Mouse (Mus musculus) left cerebral cortex, postnatal 4 days (tissue): Measurements from ENCODE around the gene Ets1. TPM values are rescaled to one million over a fixed set of nuclear protein-coding genes. Genes with fewer than 3 reads are reported as not detected.

ENCODE experiments used
- DNase-seq: peaks from one replicate; pipeline ENCODE4 v3.0.0-alpha.2; 2022
- intact Hi-C: fragments of 180-260 bp; cut with DNase I; formaldehyde crosslinking; loops from one replicate; pipeline ENCODE4 v1.15.1; 2025
- total RNA-seq, 2 experiments: library from RNA; stranded (reverse); gene quantifications; 2 replicates each; pipeline ENCODE4 v1.2.3; 2021

Ets1 gene
- total RNA-seq, result 10 to 100 TPM; 26.5 to 27.2 TPM

DNA sequence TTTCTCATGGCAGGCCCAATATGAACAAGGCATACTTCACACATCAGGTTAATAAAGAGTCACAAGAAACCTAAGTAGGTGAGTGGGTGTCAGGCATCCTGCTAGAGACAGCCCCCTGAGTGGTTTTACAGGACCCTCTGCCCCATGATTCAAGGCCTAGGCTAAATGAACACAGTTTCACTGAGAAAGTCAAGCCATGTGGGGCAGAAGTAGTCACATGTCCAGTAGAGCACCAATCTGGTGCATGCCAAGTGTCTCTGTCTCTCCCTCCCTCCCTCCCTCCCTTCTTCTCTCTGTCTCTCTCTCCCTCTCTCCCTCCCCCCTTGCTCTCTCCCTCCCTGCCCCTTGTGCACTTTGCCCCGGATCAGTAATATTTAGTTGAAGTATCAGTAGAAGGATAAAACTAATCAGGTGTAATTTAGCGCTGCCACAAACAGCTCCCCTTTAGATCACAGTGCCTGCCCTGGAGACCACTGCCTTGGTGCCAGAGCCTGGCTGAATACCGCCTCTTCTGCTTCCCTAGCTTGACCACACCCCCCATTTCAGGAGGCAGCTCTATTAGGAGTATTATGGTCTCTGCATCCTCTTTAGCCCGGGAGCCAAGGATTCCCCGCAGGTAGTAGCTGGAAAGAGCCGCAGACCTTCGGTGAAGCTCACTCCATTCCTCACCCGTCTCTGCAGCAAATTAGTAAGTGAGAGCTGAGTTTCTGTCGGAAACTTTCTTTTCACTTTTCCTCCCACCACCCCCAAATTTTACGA, at the start of gene Ets1:
TSS of gene Ets1 (plus strand) at position 595 of the 759 bp plus-strand sequence.
- DNase-seq, result peak; percentile 19
- intact Hi-C loops, result no loop called here

DNA sequence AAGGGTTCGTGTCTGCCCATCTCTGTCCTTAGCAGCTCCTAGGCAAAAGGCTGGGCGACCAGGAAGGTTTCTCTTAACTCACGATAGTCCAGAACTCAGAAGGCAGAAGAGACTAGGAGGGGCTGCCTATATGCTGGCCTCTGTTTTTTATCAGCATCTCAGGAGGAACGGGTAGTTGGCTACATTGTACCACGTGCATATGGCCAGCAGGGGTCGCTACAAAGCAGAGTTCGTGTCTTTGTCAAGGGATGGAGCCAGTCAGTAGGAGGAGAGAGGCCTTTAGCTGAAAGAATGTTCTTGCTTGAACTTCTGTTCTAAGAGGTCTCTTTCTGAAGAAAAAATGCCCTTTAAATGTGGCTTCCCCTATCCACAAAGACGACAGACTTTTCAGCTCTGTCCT, 46.1 kb upstream of the Ets1 start:
- intact Hi-C loops, result loop anchor here (2.0 to 5.0 kb wide), 5 partner anchors 183 to 657 kb away; no protein-coding TSS in a partner anchor
- DNase-seq, result peak; percentile 86

DNA sequence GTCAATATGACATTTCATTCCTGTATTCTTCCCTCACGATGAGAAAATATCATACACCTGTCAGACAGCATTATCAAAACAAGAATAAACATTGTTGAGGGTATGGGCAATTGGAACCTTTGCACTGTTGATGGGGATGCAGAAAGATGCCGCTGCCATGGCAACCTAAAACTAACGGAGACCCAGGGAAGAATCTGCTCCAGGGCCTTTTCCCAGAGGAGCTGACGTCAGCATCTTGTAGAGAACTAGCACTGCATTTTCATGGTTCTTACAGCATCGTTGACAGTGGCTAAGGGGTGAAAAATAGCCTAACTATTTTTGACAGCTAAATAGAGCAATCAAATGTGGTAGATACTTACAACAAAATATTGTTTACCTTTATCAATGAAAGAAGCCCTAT, 45.5 kb upstream of the Ets1 start:
- DNase-seq, result no peak
- intact Hi-C loops, result loop anchor here (2.0 to 5.0 kb wide), 2 partner anchors 350 to 492 kb away; no protein-coding TSS in a partner anchor

DNA sequence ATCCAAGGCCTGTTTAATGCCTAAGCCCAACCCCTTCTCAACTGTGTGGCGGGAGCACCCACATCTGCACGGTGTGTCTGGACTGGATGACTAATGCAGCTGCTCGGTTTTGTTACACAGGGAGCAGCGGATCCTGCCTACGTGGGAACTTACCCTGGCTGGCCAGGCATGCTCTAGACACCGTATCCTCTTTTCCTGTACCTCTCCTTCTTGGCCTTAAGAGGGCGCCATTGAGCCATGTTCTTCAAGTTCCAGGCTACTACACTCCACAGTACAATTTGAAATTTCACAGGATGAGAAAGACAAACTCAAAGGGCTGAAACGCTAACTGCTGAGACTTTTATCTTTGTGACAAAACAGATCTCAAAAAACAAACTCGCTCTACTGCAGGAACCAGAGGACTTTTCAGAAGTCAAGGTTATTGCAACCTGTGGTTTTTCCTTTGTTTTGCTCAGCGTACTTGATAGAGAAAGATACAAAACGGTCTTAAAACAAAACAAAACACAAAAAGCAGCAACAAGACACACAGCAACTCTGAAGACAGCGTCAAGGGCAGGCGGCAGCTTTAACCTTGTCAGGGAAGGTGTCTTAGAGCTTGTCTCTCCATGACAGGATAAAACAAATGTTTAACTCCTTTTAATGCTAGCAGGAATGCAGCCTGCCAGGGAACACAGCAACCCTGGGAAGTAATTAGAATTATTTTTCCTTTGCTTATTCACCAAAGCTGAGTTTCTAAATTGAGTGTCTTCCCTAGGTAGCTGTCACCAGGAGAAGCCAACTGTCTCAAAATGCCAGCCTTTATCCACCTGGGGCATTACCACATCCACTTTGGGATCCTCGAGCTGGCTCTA, 44.1 kb upstream of the Ets1 start:
- peak; percentile 39 for DNase-seq
- intact Hi-C loops, result loop anchor here (2.0 to 5.0 kb wide), 2 partner anchors 349 to 490 kb away; no protein-coding TSS in a partner anchor

DNA sequence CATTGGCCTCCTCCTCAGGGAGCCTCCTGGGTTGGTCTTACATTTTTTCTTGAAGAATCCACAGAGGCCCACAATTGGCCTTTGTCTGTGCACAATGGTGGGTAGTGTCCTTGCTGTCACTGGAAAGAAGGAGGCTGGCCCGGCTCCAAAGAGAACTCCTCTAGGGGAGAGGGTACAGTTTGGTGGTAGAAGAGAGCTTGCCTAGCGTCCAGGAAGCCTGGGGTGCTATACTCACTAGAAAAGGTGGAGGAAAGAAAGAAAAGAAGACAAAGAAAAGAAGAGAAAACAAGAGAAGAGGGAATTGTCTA, 43.5 kb upstream of the Ets1 start:
- intact Hi-C loops, result loop anchor here (5.0 kb wide), 1 partner anchor 490 kb away; no protein-coding TSS in a partner anchor
- peak; percentile 21 for DNase-seq

DNA sequence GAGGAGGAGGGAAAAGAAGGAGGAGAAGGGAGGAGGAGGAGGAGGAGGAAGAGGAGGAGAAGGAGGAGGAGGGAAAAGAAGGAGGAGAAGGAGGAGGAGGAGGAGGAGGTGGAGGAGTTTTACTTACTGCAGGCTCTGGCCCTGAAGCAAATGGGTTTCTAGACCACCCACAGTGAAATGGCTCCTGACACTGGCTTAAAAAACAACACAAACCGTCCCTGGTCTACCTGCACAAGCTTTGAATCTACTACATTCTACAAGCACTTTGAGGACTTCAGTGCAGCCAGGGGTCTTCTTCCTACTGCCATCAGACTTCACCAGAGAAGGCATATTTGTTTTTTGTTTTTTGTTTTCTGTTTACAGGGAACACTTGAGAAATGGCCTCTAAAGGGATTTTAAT, 42.2 kb upstream of the Ets1 start:
- no peak for DNase-seq
- intact Hi-C loops, result loop anchor here (5.0 kb wide), 1 partner anchor 488 kb away; no protein-coding TSS in a partner anchor

DNA sequence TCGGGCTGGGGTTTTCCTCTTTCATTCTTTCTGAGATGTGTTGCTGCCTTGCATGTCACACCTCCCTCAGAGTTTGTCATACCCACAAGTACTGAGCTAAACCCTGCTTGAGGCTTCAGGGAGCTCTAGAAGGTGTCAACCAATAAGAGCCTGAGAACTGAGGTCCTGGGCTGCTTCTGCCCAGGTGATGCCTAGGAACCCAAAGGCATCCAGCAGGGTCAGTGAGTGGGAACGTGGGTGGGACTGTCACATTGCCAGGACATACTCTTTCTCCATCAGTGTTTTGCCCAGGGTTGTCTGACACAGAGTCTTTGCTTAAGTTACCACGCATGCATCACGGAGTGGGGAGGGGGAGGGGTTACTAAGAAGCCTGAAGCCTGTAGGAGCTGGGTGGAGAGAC, 41.7 kb upstream of the Ets1 start:
- intact Hi-C loops, result loop anchor here (5.0 kb wide), 1 partner anchor 488 kb away; no protein-coding TSS in a partner anchor
- no peak for DNase-seq

DNA sequence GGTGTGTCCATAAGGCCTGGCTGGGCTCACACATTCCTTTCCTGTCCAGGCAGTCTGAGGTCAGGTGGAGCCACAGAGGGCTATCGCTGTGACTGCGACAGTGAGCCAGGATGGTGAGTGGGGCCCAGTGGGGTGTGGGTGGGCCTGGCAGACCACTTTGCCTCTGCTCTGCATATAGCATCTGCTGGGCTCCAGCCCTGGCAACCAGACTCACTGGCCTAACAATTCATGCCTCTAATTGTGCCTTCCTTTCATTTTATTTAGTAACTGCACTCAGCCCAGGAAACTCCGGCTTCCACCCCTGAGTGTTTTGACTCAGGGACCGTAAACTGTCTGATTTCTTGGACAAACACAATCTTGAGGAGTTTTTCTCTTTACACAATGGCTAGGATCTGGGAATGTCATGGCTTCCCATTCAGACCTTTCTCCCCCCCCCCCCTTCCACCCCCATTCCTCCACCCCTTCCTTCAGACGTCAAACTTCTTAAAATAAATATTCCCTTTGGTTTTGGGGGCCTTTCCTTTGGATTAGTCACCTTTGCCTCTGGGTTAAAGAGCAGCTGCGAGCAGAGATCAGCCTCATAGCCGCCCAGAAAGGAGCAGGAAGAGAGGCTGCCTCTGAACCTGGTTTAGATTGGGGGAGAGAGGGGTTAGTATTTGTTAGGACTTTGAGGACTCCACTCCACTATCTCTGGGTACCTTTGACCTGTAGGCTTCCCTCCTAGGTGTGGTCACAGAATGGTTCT, 40.8 kb upstream of the Ets1 start:
- DNase-seq, result peak; percentile 24
- intact Hi-C loops, result no loop called here

DNA sequence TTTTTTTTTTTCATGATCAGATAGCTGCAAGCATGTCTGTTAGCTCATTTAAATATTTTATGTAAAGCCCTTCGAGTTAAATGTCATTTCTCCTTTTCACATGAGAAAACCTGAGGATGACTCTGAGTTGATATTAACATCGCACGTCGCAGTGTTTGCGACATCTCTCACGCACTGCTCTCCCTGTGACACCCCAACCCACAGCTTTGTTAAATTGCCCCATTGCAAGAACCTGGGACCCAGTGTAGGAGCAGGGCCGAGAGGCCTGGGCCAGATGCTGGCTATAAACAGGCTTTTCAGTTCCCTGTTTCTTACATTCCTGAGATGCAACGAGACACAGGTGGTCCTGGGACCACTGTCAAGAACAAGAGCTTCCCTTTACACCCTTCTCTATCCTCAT, 39.7 kb upstream of the Ets1 start:
- intact Hi-C loops, result no loop called here
- DNase-seq, result no peak

DNA sequence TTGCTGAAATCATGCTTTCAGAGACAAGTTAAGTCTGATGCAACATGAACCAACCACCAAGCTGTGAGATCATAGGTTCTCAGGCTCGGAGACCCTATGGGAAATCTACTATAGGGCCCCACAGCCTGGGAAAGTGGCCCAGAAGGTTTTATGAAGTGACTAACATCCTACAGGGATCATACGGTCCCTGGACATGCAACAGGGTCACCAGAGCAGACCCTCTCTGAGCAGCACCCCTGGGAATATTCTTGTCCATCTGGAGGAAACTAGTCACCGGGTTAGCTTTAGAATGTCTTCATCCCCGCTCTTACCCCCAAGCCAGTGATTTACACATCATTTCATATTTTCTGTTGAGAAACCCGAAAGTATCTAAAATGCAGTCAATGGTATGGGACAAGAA, 34.1 kb upstream of the Ets1 start:
- intact Hi-C loops, result no loop called here
- no peak for DNase-seq

DNA sequence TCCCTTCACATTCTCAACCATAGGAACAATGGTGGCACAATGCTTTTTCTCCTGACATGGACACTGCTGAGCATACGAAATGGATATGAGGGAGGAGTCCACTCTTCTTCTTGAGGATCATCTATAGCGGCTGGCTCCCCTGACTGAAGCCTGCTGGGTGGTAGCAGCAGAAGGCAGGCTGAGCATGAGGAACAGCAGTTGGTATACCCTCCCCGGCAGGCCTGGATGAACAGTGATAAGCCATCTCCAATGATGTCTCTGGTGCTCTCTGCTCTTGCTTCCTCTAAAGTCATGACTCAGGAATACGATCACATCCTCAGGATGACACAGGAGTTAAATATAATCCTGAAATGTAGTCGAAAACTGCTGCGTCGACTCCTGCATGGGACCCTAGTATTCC, 32.9 kb upstream of the Ets1 start:
- DNase-seq, result no peak
- intact Hi-C loops, result no loop called here

DNA sequence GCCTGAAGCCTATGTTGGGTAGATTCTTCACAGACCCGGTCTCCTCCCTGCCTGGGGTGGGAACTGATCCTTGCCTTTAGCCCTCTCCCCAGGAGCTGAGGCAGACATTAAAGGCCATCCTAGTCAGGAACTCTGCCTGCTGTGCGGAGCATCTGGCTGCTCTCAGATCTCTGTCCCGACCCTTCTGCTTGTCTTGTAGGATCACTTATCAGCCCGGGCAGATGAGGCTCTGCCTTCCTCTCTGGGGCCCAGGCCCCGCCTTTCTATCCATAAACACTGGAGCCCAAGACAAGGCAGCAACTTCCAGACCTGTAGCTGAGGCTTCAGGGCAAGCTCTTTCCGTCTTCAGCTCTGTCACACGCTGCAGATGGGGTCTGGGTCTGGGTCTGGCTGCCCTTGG, 28.8 kb upstream of the Ets1 start:
- DNase-seq, result peak; percentile 6
- intact Hi-C loops, result no loop called here

DNA sequence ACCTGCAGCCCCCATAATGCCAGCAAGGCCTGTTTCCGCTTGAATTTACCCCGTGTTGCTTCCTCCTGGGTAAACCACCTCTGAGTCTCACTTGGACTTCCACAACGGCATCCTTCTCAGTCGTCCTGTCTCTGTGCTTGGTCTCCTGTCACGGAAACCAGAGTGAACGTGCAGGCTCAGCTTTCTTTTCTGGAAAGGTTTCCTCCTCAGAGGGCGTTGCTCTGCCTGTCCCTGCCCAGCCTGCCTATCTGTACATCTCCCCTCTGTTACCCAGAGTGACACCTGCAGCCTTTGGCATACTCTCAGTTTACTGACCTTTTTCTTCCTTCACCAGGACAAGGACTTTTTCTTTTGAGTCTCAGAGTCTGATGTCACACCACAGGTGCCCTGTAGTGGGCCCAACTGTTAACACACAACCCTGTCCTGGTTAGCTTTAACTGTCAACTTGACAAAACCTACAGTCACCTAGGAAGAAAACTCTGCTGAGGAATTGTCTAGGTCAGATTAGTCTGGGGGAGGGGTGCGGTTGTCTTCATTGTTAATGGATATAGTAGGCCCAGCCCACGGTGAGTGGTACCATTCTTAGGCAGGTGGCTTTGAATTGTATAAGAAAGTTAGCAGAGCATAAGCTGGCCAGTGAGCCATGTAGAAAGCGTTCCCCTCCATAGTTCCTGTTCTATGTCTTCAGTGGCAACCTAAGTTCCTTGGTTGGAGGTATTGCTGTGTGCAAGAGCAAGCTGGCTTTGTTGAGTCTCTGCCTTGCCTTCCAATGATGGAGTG, 27.0 kb upstream of the Ets1 start:
- DNase-seq, result no peak
- intact Hi-C loops, result no loop called here

DNA sequence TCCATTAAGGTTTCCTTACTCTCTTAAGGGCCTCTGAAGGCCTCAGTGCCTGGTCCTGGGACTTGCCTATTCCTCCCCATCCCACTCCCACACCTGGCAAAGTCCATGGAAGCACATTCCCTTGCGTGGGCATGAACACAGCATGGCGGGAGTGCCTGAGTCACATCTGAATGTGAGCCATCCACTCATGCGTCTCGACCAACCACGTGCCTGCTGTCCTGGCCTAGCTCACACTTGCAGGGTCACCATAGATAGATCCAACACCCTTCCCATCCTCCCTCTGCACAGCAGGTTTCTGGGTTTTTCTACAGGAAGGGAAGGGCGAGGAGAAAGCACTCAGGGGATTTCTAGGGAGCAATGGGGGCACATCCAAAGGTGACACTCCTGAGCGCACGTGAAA, 25.8 kb upstream of the Ets1 start:
- intact Hi-C loops, result no loop called here
- DNase-seq, result no peak

DNA sequence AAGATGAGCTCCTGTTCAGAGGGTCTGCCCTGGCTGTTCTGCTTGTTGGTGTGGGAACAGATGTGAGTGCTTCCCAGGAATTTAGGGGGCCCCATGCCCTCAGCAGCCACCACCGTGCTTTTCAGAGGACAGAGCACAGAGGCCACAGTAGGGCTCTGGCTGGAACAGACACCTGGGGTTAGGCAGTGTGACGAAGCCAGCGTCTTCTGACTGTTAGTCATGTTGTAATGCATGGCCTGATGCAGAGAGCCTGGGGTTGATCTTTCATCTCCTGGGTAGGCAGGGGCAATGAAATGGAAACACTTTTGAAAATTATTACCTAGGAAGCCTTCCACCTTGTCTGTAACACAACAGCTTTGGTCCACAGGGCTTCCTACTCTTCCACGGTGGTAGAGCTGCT, 25.4 kb upstream of the Ets1 start:
- DNase-seq, result no peak
- intact Hi-C loops, result no loop called here

DNA sequence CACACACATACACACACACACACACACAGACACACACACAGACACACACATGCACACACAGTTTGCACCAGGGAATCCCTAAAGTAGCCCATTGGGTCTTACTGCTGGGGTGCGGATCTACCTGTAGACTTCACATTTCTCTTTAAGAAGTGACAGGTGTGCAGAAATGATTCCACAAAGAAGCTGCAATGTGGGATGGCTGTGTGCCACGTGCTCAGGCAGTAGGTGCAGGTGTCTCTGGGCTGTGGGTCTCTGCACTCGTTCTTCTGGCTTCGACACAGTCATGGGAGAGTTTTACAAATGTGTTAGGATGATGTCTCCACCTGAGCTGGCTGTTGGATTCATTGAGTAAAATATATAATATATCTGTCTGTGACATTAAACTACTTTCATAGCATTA, 24.7 kb upstream of the Ets1 start:
- intact Hi-C loops, result no loop called here
- no peak for DNase-seq

DNA sequence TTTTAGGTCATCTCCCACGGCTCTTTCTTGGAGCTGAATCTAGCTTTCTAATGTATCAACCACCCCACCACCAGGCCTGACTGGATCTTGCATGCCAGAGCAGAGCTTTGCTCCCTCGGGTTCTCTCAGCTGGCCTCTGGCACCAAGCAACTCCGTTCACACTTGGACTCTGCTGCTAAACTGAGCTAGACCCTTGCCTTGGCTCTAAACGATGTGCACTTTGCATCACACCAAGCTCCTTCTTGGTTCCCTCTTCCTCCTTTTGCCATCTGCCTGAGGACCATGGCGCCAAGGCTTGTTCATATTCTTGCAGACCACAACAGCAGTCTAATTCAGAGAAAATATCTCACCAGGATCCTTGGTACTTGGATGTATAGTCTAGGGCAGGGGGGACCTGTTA, 23.6 kb upstream of the Ets1 start:
- no peak for DNase-seq
- intact Hi-C loops, result no loop called here

DNA sequence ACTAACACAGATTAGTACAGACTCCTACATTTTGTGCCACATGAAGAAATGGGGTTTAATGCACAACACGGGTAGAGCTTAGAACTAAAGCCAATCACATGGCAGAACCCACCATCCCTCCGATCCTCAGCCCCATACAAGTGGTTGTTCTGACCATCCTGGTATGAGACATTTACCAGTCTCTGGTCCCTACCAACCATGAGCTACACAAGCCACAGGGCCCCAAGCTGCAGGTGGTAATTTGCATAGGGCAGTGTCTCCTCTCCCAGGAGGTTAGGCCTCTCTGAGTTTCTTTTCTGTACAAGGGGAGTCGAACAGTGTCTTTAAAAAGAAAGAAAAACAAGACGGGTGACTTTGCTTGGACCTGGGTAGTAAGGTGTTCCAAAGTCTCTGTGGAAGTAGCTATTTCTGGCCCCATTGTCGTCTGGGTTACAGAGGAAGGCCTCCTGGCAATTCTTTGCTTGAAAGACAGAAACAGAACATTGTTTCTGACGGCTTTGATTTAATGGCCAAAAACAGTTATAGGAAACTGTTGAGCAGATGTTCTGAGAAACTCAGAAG, 23.1 kb upstream of the Ets1 start:
- intact Hi-C loops, result no loop called here
- DNase-seq, result no peak

DNA sequence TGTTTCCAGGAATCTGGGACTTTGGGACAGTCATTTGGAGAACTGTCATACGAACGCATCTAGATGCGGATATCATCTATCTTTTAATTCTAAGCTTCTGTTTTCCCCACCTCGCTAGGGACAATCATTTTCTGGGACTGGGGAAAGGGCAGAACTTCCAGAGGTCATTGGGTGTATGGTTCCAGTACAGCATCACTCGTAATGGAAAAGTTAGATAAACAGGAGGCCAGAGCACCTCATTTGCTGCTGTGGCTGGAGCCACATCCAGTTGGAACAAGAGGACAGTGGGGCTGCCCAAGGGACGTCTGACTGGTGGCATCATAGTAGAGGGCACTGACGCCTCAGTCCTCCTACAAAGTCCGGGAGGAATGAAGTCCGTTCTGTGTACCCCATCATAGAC, 21.8 kb upstream of the Ets1 start:
- intact Hi-C loops, result no loop called here
- DNase-seq, result no peak

DNA sequence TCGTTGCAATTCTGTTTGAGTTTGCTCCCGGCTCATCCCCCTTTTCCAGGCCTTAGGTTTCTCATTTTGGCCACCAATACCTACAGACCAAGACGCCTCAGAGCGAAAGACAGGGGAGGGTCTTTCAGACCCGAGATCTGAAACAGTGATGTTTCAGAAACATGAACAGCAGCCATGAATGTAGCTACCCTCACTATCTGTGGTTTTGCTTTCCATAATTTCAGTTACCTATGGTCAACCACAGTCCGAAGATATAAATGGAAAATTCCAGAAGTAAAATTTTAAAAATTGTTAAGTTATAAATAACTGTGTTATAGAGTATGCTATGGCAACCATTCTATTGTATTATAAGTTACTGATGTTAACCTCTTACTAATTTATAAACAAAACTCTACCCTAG, 20.6 kb upstream of the Ets1 start:
- intact Hi-C loops, result no loop called here
- DNase-seq, result no peak
